Comparison of ENCODE assay signal across 8 mouse cellular contexts in the genomic region with DNA sequence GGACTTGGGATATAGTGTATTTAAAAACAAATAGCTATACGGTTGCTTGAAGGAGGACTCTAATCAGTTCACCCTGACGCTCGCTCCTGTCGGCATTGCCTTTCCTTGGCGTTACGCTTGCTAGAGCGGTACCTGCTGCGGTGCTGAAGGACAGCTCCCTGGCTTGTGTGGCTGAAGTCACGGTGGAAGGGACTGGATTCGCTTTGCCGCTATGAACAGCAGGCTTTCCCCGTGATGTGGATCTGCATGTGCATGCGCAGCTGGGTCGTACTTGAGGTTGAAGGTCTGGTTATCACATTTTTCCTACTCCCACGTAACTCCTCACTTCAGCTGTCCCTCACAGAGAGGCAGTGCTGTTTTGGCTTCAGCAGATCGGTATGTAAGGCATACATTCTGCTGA. TPM values are rescaled to one million over a fixed set of nuclear protein-coding genes. Genes with fewer than 3 reads are reported as not detected.
DNase-seq lines count a peak whose midpoint lies in the region; ATAC-seq and TF ChIP-seq lines count a peak whose summit lies in the region.

No protein-coding gene starts in this region.

- H3K36me3 ChIP-seq in forebrain, embryonic 13.5 days (ENCODE audit: poor library complexity, severe bottlenecking) = no peaks in the 10 kb centered on the region
- no peaks in the 10 kb centered on the region for H3K36me3 ChIP-seq in hindbrain, embryonic 13.5 days
- H3K36me3 ChIP-seq in midbrain, embryonic 12.5 days = no peaks in the 10 kb centered on the region
- H3K36me3 ChIP-seq in spleen, adult 2 months (ENCODE audit: control insufficient read depth, insufficient read depth, low read length) = no peaks in the 10 kb centered on the region

- ATAC-seq in forebrain, embryonic 13.5 days = no peak
- ATAC-seq in hindbrain, embryonic 13.5 days (ENCODE audit: low FRiP score) = no peak
- no peak for ATAC-seq in midbrain, embryonic 12.5 days (ENCODE audit: low FRiP score, low read depth)
- no peak for ATAC-seq in erythroblast, adult 5-6 weeks (replicated peaks; ENCODE audit: low FRiP score, poor library complexity, severe bottlenecking)

- intact Hi-C loops in left cerebral cortex, adult 2 months (cut with DNase I) = loop anchor here (2.0 to 5.0 kb wide), 3 partner anchors 50 to 174 kb away; a partner anchor contains a TSS

- H3K9me3 ChIP-seq in forebrain, embryonic 13.5 days (replicated peaks) = no peaks in the 10 kb centered on the region
- no peaks in the 10 kb centered on the region for H3K9me3 ChIP-seq in hindbrain, embryonic 13.5 days
- no peaks in the 10 kb centered on the region for H3K9me3 ChIP-seq in midbrain, embryonic 12.5 days

- peak overlapping the region; percentile 84 for H3K4me3 ChIP-seq in forebrain, embryonic 13.5 days
- H3K4me3 ChIP-seq in hindbrain, embryonic 13.5 days = peak overlapping the region; percentile 83
- peak overlapping the region; percentile 86 for H3K4me3 ChIP-seq in left cerebral cortex, adult 2 months
- H3K4me3 ChIP-seq in midbrain, embryonic 12.5 days = peak overlapping the region; percentile 96
- no peak overlapping the region for H3K4me3 ChIP-seq in spleen, adult 2 months (ENCODE audit: extremely low read depth, insufficient read depth, insufficient read length)

- peak overlapping the region; percentile 89 for H3K4me2 ChIP-seq in forebrain, embryonic 13.5 days
- H3K4me2 ChIP-seq in hindbrain, embryonic 13.5 days = peak overlapping the region; percentile 84
- H3K4me2 ChIP-seq in midbrain, embryonic 12.5 days (replicated peaks) = peak overlapping the region; percentile 87

- H3K4me1 ChIP-seq in forebrain, embryonic 13.5 days = peaks cover 30% of the 10 kb centered on the region
- H3K4me1 ChIP-seq in hindbrain, embryonic 13.5 days (replicated peaks) = peaks cover 35% of the 10 kb centered on the region
- peaks cover 29% of the 10 kb centered on the region for H3K4me1 ChIP-seq in midbrain, embryonic 12.5 days
- H3K4me1 ChIP-seq in spleen, adult 2 months (ENCODE audit: control insufficient read depth, insufficient read depth, insufficient read length) = no peaks in the 10 kb centered on the region; the same call in none of the 2 replicates

- no peak overlapping the region; the same call in 1 of the 2 replicates for H3K27ac ChIP-seq in forebrain, embryonic 13.5 days
- H3K27ac ChIP-seq in hindbrain, embryonic 13.5 days = no peak overlapping the region
- H3K27ac ChIP-seq in left cerebral cortex, adult 2 months = peak overlapping the region; percentile 97
- no peak overlapping the region for H3K27ac ChIP-seq in midbrain, embryonic 12.5 days (replicated peaks)
- no peak overlapping the region for H3K27ac ChIP-seq in spleen, adult 2 months (ENCODE audit: insufficient read depth, low read length)

- TF ChIP-seq CTCF in left cerebral cortex, adult 2 months (IDR thresholded peaks at IDR 0.05) = no peak
- TF ChIP-seq CTCF in spleen, adult 2 months (IDR thresholded peaks at IDR 0.05; ENCODE audit: extremely low read depth, insufficient read depth, insufficient read length, insufficient replicate concordance) = no peak

- H3K9ac ChIP-seq in forebrain, embryonic 13.5 days = peak overlapping the region; percentile 50; the same call in 1 of the 2 replicates
- peak overlapping the region; percentile 96 for H3K9ac ChIP-seq in hindbrain, embryonic 13.5 days
- H3K9ac ChIP-seq in midbrain, embryonic 12.5 days (replicated peaks) = peak overlapping the region; percentile 97; the same call in 1 of the 2 replicates

- 6% methylated on average over 16 of the region's 16 CpGs for WGBS in forebrain, embryonic 13.5 days
- WGBS in hindbrain, embryonic 13.5 days = 3% methylated on average over 16 of the region's 16 CpGs
- 5% methylated on average over 16 of the region's 16 CpGs for WGBS in midbrain, embryonic 12.5 days
- WGBS in spleen, adult 2 months = 6% methylated on average over 16 of the region's 16 CpGs

- H3K27me3 ChIP-seq in forebrain, embryonic 13.5 days = peaks cover 24% of the 10 kb centered on the region
- peaks cover 13% of the 10 kb centered on the region for H3K27me3 ChIP-seq in hindbrain, embryonic 13.5 days
- H3K27me3 ChIP-seq in midbrain, embryonic 12.5 days = peaks cover 37% of the 10 kb centered on the region
- H3K27me3 ChIP-seq in spleen, adult 2 months (ENCODE audit: control insufficient read depth, insufficient read depth, low read length) = peaks cover 24% of the 10 kb centered on the region

- no peak for TF ChIP-seq POLR2A in spleen, adult 2 months (IDR thresholded peaks at IDR 0.05; ENCODE audit: low read depth, low read length)

- peak; percentile 92 for DNase-seq in ES-CJ7 (ENCODE audit: low read depth, low spot score)
- peak; percentile 71 for DNase-seq in adrenal gland, adult 8-10 months
- peak; percentile 38 to 58 for DNase-seq in left cerebral cortex, adult 2 months (ENCODE audit: extremely low spot score in 1 of 2, low spot score in 2 of 2)
- DNase-seq in spleen, adult 2 months (ENCODE audit: low read depth in 1 of 2, low spot score in 2 of 2) = peak; percentile 25 to 33

RNA-seq across cellular contexts. Expression of a gene that starts 3.5 kb away (rescaled TPM):
- total RNA-seq in adrenal gland, adult 8-10 months (2022) = 10 to 100 TPM in 2 of 4 experiments, 1 to 10 TPM in 2; 4.1 to 14.9 (median 8.5) TPM
- polyA plus RNA-seq in forebrain, embryonic 13.5 days (2015; fragmentation: Nextera tagmentation; extraction: Ambion mirVana) = 13.3 and 17.1 TPM in 2 replicates
- polyA plus RNA-seq in hindbrain, embryonic 13.5 days (2015; fragmentation: Nextera tagmentation; extraction: Ambion mirVana) = 18.8 and 19.7 TPM in 2 replicates
- 100 to 1,000 TPM; 250 to 260 TPM for total RNA-seq in left cerebral cortex, adult 2 months (2021)
- 20.5 and 23.5 TPM in 2 replicates for polyA plus RNA-seq in midbrain, embryonic 12.5 days (2016; fragmentation: Nextera tagmentation; extraction: Ambion mirVana)
- 0.35 and 0.54 TPM in 2 replicates for polyA plus RNA-seq in spleen, adult 2 months (2012; rRNA removed)
- not detected in 2 replicates for total RNA-seq in erythroblast, adult 5-6 weeks (2015; ENCODE audit: low replicate concordance)
- not detected in 2 replicates for total RNA-seq in erythroblast, adult 5-6 weeks (2017; ENCODE audit: low replicate concordance)

Comparison
In these comparisons a context has a peak if more than half of its experiments do, and no peak if none do; other contexts are left out.
1. DNase-seq: peak in every context shown above with its lines; median percentile 92 in ES-CJ7; 71 in adrenal gland, adult 8-10 months; 48 in left cerebral cortex, adult 2 months; 29 in spleen, adult 2 months.